Mouse (Mus musculus) brain, embryonic 14.5 days (tissue): ENCODE measurements around the gene Ociad1.

Experiments used
- CTCF ChIP-seq: fragments of 200-500 bp; IDR thresholded peaks from 2 replicates; pipeline ENCODE4 v1.5.1; 2012; ENCODE audit warnings: inconsistent platforms, mild to moderate bottlenecking, moderate library complexity, borderline replicate concordance; ENCODE audit not compliant: insufficient read depth, insufficient read length; ENCODE audit errors: extremely low read depth
- POLR2A ChIP-seq: fragments of 200-500 bp; IDR thresholded peaks from 2 replicates; pipeline ENCODE4 v1.6.1; 2012; ENCODE audit warnings: mild to moderate bottlenecking, inconsistent platforms, borderline replicate concordance; ENCODE audit not compliant: poor library complexity, insufficient read depth, insufficient read length, severe bottlenecking; ENCODE audit errors: extremely low read depth

DNA sequence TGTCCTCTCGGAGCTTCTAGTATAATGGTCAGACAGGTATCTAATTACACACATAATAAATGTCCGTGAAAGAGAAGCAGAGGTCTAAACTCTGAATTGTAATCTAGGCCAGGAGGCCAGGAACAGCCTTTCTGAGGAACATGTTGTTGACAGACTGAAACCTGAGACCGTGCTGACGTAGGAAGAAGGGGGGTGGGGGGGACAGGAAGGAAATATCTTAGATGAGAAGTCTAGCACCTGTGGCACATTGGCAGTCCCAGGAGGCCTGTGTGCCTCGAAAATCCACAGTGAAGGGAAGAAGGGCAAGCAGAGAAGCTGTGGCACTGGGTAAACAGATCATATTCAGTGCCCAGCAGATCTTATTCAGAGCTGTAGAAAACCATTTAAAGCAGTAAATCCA is 27.1 kb upstream of the Ociad1 start:
- TF ChIP-seq POLR2A (no peak), CTCF (no peak)
